Mouse (Mus musculus) effector memory CD4-positive, alpha-beta T cell, adult 5 months (primary cell): ENCODE results near the gene Znrf1. TPM values are rescaled to one million over a fixed set of nuclear protein-coding genes. Genes with fewer than 3 reads are reported as not detected.

Source experiments
- polyA plus RNA-seq: library from polyadenylated mRNA; unstranded; fragments of 100-300 nt; shearing (Covaris generic); gene quantifications from one replicate; pipeline ENCODE4 v1.2.1, GENCODE M21; 2017

The Znrf1 gene
- 183 TPM for polyA plus RNA-seq

GRCm38 (mm10) chr8:111536031-111536977 is at the start of gene Znrf1:
Gene Znrf1, plus strand, starts transcription at chr8:111536097.

GRCm38 (mm10) chr8:111521713-111522429 is 14.0 kb upstream of the Znrf1 start, which contains the start of gene Wdr59:
Gene Wdr59, minus strand, starts transcription at chr8:111522092.

DNA sequence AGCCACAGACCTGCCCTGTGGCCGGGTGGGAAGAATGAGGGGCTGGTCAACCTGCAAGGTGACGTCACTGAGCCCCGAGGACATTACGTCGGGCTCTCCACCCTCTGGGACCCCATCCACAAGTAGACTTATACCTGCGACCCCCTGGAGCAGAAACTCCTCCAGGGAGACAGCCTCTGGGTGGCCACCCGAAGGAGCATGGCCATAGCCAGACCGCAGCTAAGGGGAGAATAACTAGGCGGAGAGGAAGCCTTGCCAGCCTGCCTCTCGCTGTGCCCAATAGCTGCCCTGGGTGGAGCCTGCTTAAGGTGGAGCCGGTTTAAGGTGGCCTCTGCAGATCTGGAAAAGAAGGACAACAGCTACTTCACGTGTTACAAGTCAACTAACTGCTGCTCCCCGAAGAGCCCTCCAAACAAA is 94.2 kb downstream of the Znrf1 start, which contains the start of gene Ldhd:
Gene Ldhd (minus strand): TSS at position 270 of the 417 bp plus-strand sequence.

GRCm38 (mm10) chr8:111643264-111644141 is 107.6 kb downstream of the Znrf1 start, which contains the start of gene Zfp1:
Gene Zfp1, plus strand, starts transcription at chr8:111643401.

Other genes with a start within 250 kb of the Znrf1 start
- gene Rfwd3, start 235.9 kb upstream of the Znrf1 start, polyA plus RNA-seq: 28.4 TPM
- gene Mlkl, start 197.9 kb upstream of the Znrf1 start, polyA plus RNA-seq: 1.9 TPM
- gene Fa2h, start 142.3 kb upstream of the Znrf1 start, polyA plus RNA-seq: not detected
- 3.3 TPM for gene Wdr59, start 14.0 kb upstream of the Znrf1 start, polyA plus RNA-seq
- gene Ldhd, start 94.3 kb downstream of the Znrf1 start, polyA plus RNA-seq: 0.27 TPM
- gene Zfp1, start 107.3 kb downstream of the Znrf1 start, polyA plus RNA-seq: 14.4 TPM
- gene Ctrb1, start 154.9 kb downstream of the Znrf1 start, polyA plus RNA-seq: not detected
- gene Bcar1, start 207.7 kb downstream of the Znrf1 start, polyA plus RNA-seq: 0.37 TPM